Mouse (Mus musculus): ENCODE results near the gene Actc1. TPM values are rescaled to one million over a fixed set of nuclear protein-coding genes. Genes with fewer than 3 reads are reported as not detected.

Actc1 gene
- polyA plus RNA-seq (2015; fragmentation: Nextera tagmentation; extraction: Ambion mirVana) = 1.9 and 2.8 TPM in 2 replicates

DNA sequence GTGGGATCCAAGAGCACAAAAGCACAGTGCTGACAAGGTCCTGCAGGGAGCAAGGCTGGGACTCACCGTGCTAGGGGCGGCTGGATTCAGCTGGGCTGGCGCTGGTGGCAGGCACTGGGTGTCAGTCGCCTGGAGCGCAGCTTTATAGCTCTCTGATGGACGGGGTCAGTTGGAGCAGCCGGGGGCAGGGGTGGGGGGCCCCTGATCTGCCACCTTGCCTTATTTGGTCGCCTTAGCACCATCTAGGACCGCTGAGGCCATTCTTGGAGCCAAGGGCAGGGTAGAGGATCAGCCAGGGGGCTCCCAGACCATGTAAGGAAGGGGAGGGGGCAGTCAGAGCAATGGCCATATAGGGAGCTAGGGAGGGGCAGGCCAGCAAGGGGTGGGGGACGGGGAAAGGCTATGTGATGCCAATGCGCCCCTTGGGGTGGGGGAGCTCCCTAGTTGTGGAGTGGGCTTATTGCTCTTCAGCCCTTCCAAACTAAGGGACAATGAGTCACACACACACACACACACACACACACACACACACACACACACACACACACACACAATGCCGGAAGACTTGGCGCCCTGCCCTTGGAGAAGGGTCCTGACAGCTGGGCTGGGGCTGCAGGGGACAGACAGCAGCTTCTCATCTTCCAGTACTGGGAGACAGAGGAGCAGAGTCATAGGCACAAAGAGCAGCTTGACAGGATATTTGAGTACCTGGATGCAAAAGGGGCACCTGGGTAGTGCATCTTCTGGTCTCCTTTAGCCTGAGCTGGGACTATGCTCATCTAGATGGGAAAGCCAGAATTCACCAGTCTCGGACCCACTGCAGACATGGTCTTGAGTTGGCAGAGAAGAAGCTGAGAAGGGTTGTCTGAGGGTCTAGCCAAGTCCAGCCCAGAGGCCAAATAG lies at the start of gene Actc1:
Gene Actc1 (minus strand): TSS at position 853 of the 903 bp plus-strand sequence.
- no peak within 1 kb of the TSS for H3K9ac ChIP-seq (ENCODE audit: low read depth, low read length)
- no peaks in the 10 kb centered on the region for H3K9me3 ChIP-seq (replicated peaks; ENCODE audit: low read length)
- DNase-seq (ENCODE audit: low spot score) (no peak), ATAC-seq (replicated peaks; ENCODE audit: low FRiP score, low read depth) (0 out of 2 replicates have a peak, but pooled peaks have one; percentile 33)
- H3K4me1 ChIP-seq (replicated peaks; ENCODE audit: insufficient read depth, low read length) = no peaks in the 10 kb centered on the region
- no peak within 1 kb of the TSS for H3K27ac ChIP-seq
- no peaks in the 10 kb centered on the region for H3K36me3 ChIP-seq (ENCODE audit: insufficient read depth, low read length)
- no peaks in the 10 kb centered on the region for H3K27me3 ChIP-seq (ENCODE audit: insufficient read depth, low read length)
- peak within 1 kb of the TSS; percentile 30; the same call in 1 of the 2 replicates for H3K4me2 ChIP-seq (ENCODE audit: low read length)
- TF ChIP-seq CTCF (IDR thresholded peaks at IDR 0.05; ENCODE audit: low read depth) = no peak
- 14% methylated on average over 14 of the region's 14 CpGs for WGBS
- no peak within 1 kb of the TSS for H3K4me3 ChIP-seq (replicated peaks; ENCODE audit: low read depth, low read length)

DNA sequence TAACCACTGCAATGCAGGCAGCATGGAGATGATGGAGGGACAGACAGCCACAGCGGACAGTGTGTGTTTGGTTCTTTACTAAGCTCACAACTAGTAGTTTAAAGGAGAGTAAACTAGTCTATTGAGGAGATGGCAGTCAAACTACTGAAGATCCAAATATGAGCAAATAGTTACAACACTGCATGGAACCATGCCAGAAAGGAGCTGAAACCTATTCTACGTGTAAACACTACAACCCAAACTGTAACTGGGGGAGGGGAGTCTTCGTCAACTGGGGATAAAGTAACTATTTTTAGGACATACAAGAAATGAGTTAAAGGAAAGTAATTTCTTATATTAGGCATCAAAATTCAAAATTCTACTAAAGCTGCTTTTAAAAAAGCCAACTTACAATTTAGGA lies 49.1 kb upstream of the Actc1 start:
- TF ChIP-seq CTCF (IDR thresholded peaks at IDR 0.05; ENCODE audit: low read depth) = no peak
- peaks cover 43% of the 10 kb centered on the region for H3K36me3 ChIP-seq (ENCODE audit: insufficient read depth, low read length)

DNA sequence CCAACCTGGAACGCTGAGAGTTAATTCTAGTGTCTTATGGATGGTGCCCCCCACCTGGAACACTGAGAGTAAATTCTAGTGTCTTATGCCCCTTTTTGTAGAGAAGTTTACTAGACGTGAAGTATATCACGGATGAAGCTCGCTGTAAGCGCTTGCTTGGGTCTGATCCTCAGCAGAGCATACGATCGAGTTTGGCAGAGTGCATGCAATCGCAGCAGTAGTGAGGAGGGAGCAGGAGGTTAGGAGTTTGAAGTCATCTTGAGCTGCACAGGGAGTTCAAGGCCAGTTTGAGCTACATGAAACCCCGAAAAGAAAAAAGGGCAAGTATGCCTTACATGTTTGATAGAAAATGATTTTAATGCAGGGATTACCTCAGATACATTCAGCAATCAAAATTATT lies 47.5 kb upstream of the Actc1 start:
- Histone ChIP-seq H3K9ac (ENCODE audit: low read depth, low read length) (no peak overlapping the region), H3K36me3 (ENCODE audit: insufficient read depth, low read length) (peaks cover 35% of the 10 kb centered on the region), H3K27ac (no peak overlapping the region), H3K9me3 (replicated peaks; ENCODE audit: low read length) (no peaks in the 10 kb centered on the region), H3K4me1 (replicated peaks; ENCODE audit: insufficient read depth, low read length) (no peaks in the 10 kb centered on the region), H3K4me2 (ENCODE audit: low read length) (no peak overlapping the region), H3K4me3 (replicated peaks; ENCODE audit: low read depth, low read length) (no peak overlapping the region), H3K27me3 (ENCODE audit: insufficient read depth, low read length) (no peaks in the 10 kb centered on the region)
- ATAC-seq (replicated peaks; ENCODE audit: low FRiP score, low read depth) = no peak
- WGBS = 92% methylated on average over 9 of the region's 9 CpGs
- TF ChIP-seq CTCF (IDR thresholded peaks at IDR 0.05; ENCODE audit: low read depth) = no peak
- DNase-seq (ENCODE audit: low spot score) = no peak

More for the DNA sequence above, 49.1 kb upstream of the Actc1 start:
- 84% methylated on average over 3 of the region's 3 CpGs for WGBS
- H3K4me1 ChIP-seq (replicated peaks; ENCODE audit: insufficient read depth, low read length) = no peaks in the 10 kb centered on the region
- no peaks in the 10 kb centered on the region for H3K27me3 ChIP-seq (ENCODE audit: insufficient read depth, low read length)
- ATAC-seq (replicated peaks; ENCODE audit: low FRiP score, low read depth) (no peak), DNase-seq (ENCODE audit: low spot score) (no peak)
- H3K4me3 ChIP-seq (replicated peaks; ENCODE audit: low read depth, low read length) = no peak overlapping the region
- H3K9me3 ChIP-seq (replicated peaks; ENCODE audit: low read length) = no peaks in the 10 kb centered on the region
- no peak overlapping the region for H3K9ac ChIP-seq (ENCODE audit: low read depth, low read length)
- no peak overlapping the region for H3K4me2 ChIP-seq (ENCODE audit: low read length)
- no peak overlapping the region for H3K27ac ChIP-seq

DNA sequence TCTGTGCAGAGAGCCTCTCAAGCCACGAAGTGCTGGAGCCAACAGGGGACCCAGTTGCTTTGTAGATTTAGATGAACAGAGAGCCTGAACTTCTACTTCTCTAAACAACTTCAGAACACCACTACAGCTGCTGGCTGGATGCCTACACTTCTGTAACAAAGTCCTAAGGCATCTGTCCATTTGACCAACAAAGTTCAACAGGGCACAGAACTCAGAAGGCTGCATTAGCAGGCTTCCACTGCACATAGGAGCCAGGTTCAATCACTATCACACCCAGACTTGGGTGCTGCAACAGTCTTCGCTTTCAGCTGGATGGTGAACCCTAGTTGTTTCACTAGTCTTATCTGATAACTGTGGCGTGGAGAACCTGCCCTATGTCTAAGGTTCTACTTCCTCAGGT lies 46.5 kb upstream of the Actc1 start:
- H3K27ac ChIP-seq = no peak overlapping the region
- H3K4me3 ChIP-seq (replicated peaks; ENCODE audit: low read depth, low read length) = no peak overlapping the region
- no peaks in the 10 kb centered on the region for H3K27me3 ChIP-seq (ENCODE audit: insufficient read depth, low read length)
- no peak overlapping the region for H3K4me2 ChIP-seq (ENCODE audit: low read length)
- peaks cover 27% of the 10 kb centered on the region for H3K36me3 ChIP-seq (ENCODE audit: insufficient read depth, low read length)
- no peak overlapping the region for H3K9ac ChIP-seq (ENCODE audit: low read depth, low read length)
- ATAC-seq (replicated peaks; ENCODE audit: low FRiP score, low read depth) = no peak
- 92% methylated on average over 3 of the region's 3 CpGs for WGBS
- H3K9me3 ChIP-seq (replicated peaks; ENCODE audit: low read length) = no peaks in the 10 kb centered on the region
- no peaks in the 10 kb centered on the region for H3K4me1 ChIP-seq (replicated peaks; ENCODE audit: insufficient read depth, low read length)
- no peak for DNase-seq (ENCODE audit: low spot score)
- TF ChIP-seq CTCF (IDR thresholded peaks at IDR 0.05; ENCODE audit: low read depth) = no peak

DNA sequence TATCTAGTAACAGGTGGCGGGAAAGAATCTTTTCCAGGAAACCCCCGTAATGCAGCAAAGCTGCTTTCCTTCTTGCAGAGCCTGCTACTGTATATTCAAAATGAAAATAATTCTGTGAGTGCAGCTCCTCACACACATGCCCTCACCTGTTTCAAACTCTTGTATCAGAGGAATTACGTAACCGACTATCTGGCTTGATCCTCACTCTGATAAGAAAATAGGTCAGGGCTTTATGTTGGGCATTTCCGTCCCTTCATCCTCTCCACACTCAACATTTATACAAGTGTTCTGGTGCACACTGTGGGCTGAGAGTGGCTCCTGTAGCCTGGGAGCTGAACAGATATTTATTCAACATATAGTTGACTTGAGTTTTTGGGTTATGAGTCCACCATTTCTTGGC lies 45.8 kb upstream of the Actc1 start:
- no peak for DNase-seq (ENCODE audit: low spot score)
- H3K4me2 ChIP-seq (ENCODE audit: low read length) = no peak overlapping the region
- WGBS = 97% methylated on average over 5 of the region's 5 CpGs
- no peaks in the 10 kb centered on the region for H3K27me3 ChIP-seq (ENCODE audit: insufficient read depth, low read length)
- no peak overlapping the region for H3K9ac ChIP-seq (ENCODE audit: low read depth, low read length)
- no peaks in the 10 kb centered on the region for H3K9me3 ChIP-seq (replicated peaks; ENCODE audit: low read length)
- peaks cover 22% of the 10 kb centered on the region; the same call in 1 of the 2 replicates for H3K36me3 ChIP-seq (ENCODE audit: insufficient read depth, low read length)
- ATAC-seq (replicated peaks; ENCODE audit: low FRiP score, low read depth) = no peak
- no peak overlapping the region for H3K4me3 ChIP-seq (replicated peaks; ENCODE audit: low read depth, low read length)
- H3K4me1 ChIP-seq (replicated peaks; ENCODE audit: insufficient read depth, low read length) = no peaks in the 10 kb centered on the region
- no peak for TF ChIP-seq CTCF (IDR thresholded peaks at IDR 0.05; ENCODE audit: low read depth)
- no peak overlapping the region for H3K27ac ChIP-seq

DNA sequence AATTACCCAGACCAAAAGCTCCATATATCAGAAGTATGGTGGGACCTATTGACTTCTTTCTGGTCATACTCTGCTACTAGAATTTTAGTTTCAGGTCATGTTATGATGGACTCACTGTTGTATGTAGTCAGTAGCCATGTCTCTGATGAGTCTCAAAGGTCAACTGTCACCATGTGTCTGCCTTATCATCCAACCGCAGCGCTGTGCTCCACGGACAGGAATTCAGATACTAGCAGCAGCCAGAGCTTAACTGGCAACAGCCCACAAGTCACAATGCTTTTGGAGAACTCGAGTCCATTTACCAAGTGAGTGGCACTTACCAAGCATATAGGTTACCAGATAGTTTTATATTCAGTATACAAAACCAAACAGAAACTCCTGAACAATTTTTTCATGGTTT lies 44.3 kb upstream of the Actc1 start:
- no peak for DNase-seq (ENCODE audit: low spot score)
- H3K4me2 ChIP-seq (ENCODE audit: low read length) = no peak overlapping the region
- no peaks in the 10 kb centered on the region for H3K4me1 ChIP-seq (replicated peaks; ENCODE audit: insufficient read depth, low read length)
- no peak overlapping the region for H3K27ac ChIP-seq
- no peaks in the 10 kb centered on the region for H3K27me3 ChIP-seq (ENCODE audit: insufficient read depth, low read length)
- no peak overlapping the region for H3K4me3 ChIP-seq (replicated peaks; ENCODE audit: low read depth, low read length)
- ATAC-seq (replicated peaks; ENCODE audit: low FRiP score, low read depth) = no peak
- WGBS = 93% methylated on average over 4 of the region's 4 CpGs
- H3K9me3 ChIP-seq (replicated peaks; ENCODE audit: low read length) = no peaks in the 10 kb centered on the region
- no peak overlapping the region for H3K9ac ChIP-seq (ENCODE audit: low read depth, low read length)
- no peak for TF ChIP-seq CTCF (IDR thresholded peaks at IDR 0.05; ENCODE audit: low read depth)
- peaks cover 18% of the 10 kb centered on the region; the same call in 1 of the 2 replicates for H3K36me3 ChIP-seq (ENCODE audit: insufficient read depth, low read length)

Data from kidney, postnatal 0 days (tissue).